Mouse (Mus musculus) inflammation-experienced regulatory T-cells (primary cell): ENCODE data around the gene Gm10662. TPM values are rescaled to one million over a fixed set of nuclear protein-coding genes. Genes with fewer than 3 reads are reported as not detected.

Source experiments
- polyA plus RNA-seq, 2 experiments: library from polyadenylated mRNA; unstranded; fragments of 100-300 nt; shearing (Covaris generic); gene quantifications; one replicate each; pipeline ENCODE4 v1.2.1; 2017

The Gm10662 gene
- 1 to 10 TPM in 1 of 2 experiments, under 1 TPM in 1; 0.11 to 1.3 TPM for polyA plus RNA-seq

GRCm38 (mm10) chr7:23144380-23144779 is at the start of gene Gm10662:
Gene Gm10662, minus strand, starts transcription at chr7:23144480.

Other genes starting within 250 kb of the Gm10662 start
- gene Gm4214, start 159.8 kb downstream of the Gm10662 start, polyA plus RNA-seq, result not detected
- not detected for gene Gm4216, start 124.6 kb downstream of the Gm10662 start, polyA plus RNA-seq
- gene Vmn1r163, start 88.9 kb downstream of the Gm10662 start, polyA plus RNA-seq, result 1 to 10 TPM in 1 of 2 experiments, not detected in 1; 1.7 TPM
- not detected for gene Gm8720, start 77.0 kb downstream of the Gm10662 start, polyA plus RNA-seq
- gene Vmn1r165, start 72.9 kb upstream of the Gm10662 start, polyA plus RNA-seq, result under 1 TPM in 1 of 2 experiments, not detected in 1; 0.32 TPM
- gene Vmn1r166, start 107.2 kb upstream of the Gm10662 start, polyA plus RNA-seq, result under 1 TPM in 1 of 2 experiments, not detected in 1; 0.34 TPM
- gene Gm6902, start 134.4 kb upstream of the Gm10662 start, polyA plus RNA-seq, result not detected
- gene Nlrp4e, start 156.7 kb upstream of the Gm10662 start, polyA plus RNA-seq, result under 1 TPM; 0.19 to 0.93 TPM
- gene Nlrp5, start 241.4 kb upstream of the Gm10662 start, polyA plus RNA-seq, result under 1 TPM; 0.05 to 0.61 TPM